Mouse (Mus musculus) cortical plate, adult 2 months (tissue): ENCODE measurements around the gene Fam107b. TPM values are rescaled to one million over a fixed set of nuclear protein-coding genes. Genes with fewer than 3 reads are reported as not detected.
A peak's percentile ranks its signal among the peaks of the same experiment; 100 is the strongest.
"Not testable (repeated sequence)": the region's sequence is repeated elsewhere in the genome, so short reads cannot be mapped to it uniquely, and the experiment has no call there.

Experiments
- H3K27ac ChIP-seq: fragments of 200-500 bp; 2 replicates; pipeline ENCODE4 v1.5.1; 2012; ENCODE audit warnings: low read length, control low read depth, inconsistent platforms; ENCODE audit not compliant: insufficient read depth
- H3K4me1 ChIP-seq: fragments of 200-500 bp; 2 replicates; pipeline ENCODE4 v1.6.1; 2011; ENCODE audit warnings: low read length; ENCODE audit not compliant: control insufficient read depth, insufficient read depth
- H3K4me3 ChIP-seq: fragments of 200-500 bp; 2 replicates; pipeline ENCODE4 v1.5.1; 2011; ENCODE audit warnings: mild to moderate bottlenecking, low read length, control low read depth; ENCODE audit not compliant: insufficient read depth
- CTCF ChIP-seq: fragments of 200-500 bp; IDR thresholded peaks from 2 replicates; pipeline ENCODE4 v1.5.1; 2011; ENCODE audit warnings: mild to moderate bottlenecking, control low read depth, low read length; ENCODE audit not compliant: insufficient read depth; ENCODE audit errors: extremely low read depth
- POLR2A ChIP-seq: fragments of 200-500 bp; IDR thresholded peaks from 2 replicates; pipeline ENCODE4 v1.6.1; 2011; ENCODE audit warnings: mild to moderate bottlenecking, low read length, control low read depth; ENCODE audit not compliant: insufficient read depth; ENCODE audit errors: extremely low read depth
- polyA plus RNA-seq: library from polyadenylated mRNA; depleted of rRNA; stranded (reverse); fragments of >200 nt; gene quantifications from 2 replicates; pipeline ENCODE4 v1.2.3, GENCODE M21; 2012

Fam107b gene
- polyA plus RNA-seq, 1 experiment: 9.5 TPM

- Histone ChIP-seq H3K4me3 (no peak overlapping the region), H3K4me1 (no peaks in the 10 kb centered on the region; the same call in 1 of the 2 replicates), H3K27ac (no peak overlapping the region)
- TF ChIP-seq CTCF: no peak
- no peak for TF ChIP-seq POLR2A
Observed at GRCm38 (mm10) chr2:3717268-3717667, 147.0 kb downstream of the Fam107b start.

GRCm38 (mm10) chr2:3717847-3718246 is 147.6 kb downstream of the Fam107b start:
- Histone ChIP-seq H3K4me1 (no peaks in the 10 kb centered on the region; the same call in 1 of the 2 replicates), H3K4me3 (no peak overlapping the region), H3K27ac (no peak overlapping the region)
- no peak for TF ChIP-seq POLR2A
- TF ChIP-seq CTCF: no peak

GRCm38 (mm10) chr2:3719436-3720121 is 149.3 kb downstream of the Fam107b start:
- H3K4me1 ChIP-seq, H3K4me3 ChIP-seq, H3K27ac ChIP-seq: not testable (repeated sequence)

GRCm38 (mm10) chr2:3721107-3721506 is 150.8 kb downstream of the Fam107b start:
- no peaks in the 10 kb centered on the region; the same call in 1 of the 2 replicates for H3K4me1 ChIP-seq
- H3K4me3 ChIP-seq: no peak overlapping the region
- no peak overlapping the region for H3K27ac ChIP-seq
- TF ChIP-seq CTCF (no peak), POLR2A (no peak)

GRCm38 (mm10) chr2:3721974-3722373 is 151.7 kb downstream of the Fam107b start:
- TF ChIP-seq CTCF: no peak
- no peak for TF ChIP-seq POLR2A
- Histone ChIP-seq H3K27ac (no peak overlapping the region), H3K4me3 (no peak overlapping the region), H3K4me1 (peaks cover 2% of the 10 kb centered on the region; the same call in 1 of the 2 replicates)

- Histone ChIP-seq H3K4me3 (no peak overlapping the region), H3K27ac (no peak overlapping the region), H3K4me1 (0 out of 2 replicates have a peak, but pooled peaks cover 2% of the 10 kb centered on the region)
- no peak for TF ChIP-seq CTCF
Observed at GRCm38 (mm10) chr2:3723391-3724106, 153.3 kb downstream of the Fam107b start.

GRCm38 (mm10) chr2:3726501-3727078 is 156.3 kb downstream of the Fam107b start:
- Histone ChIP-seq H3K4me1 (peaks cover 2% of the 10 kb centered on the region; the same call in 1 of the 2 replicates), H3K4me3 (peak overlapping the region; percentile 14; the same call in 1 of the 2 replicates), H3K27ac (peak overlapping the region; percentile 72)
- TF ChIP-seq CTCF (no peak), POLR2A (no peak)

- Histone ChIP-seq H3K27ac (peak overlapping the region; percentile 53; the same call in 1 of the 2 replicates), H3K4me3 (no peak overlapping the region), H3K4me1 (peaks cover 2% of the 10 kb centered on the region; the same call in 1 of the 2 replicates)
- no peak for TF ChIP-seq CTCF
- no peak for TF ChIP-seq POLR2A
Observed at GRCm38 (mm10) chr2:3727225-3727930, 157.1 kb downstream of the Fam107b start.

GRCm38 (mm10) chr2:3728090-3728489 is 157.8 kb downstream of the Fam107b start:
- Histone ChIP-seq H3K4me3 (no peak overlapping the region), H3K4me1 (peaks cover 2% of the 10 kb centered on the region; the same call in 1 of the 2 replicates), H3K27ac (no peak overlapping the region)
- no peak for TF ChIP-seq CTCF
- TF ChIP-seq POLR2A: no peak
